Mouse (Mus musculus) liver, embryonic 13.5 days (tissue): ENCODE results near the gene Sema3b. TPM values are rescaled to one million over a fixed set of nuclear protein-coding genes. Genes with fewer than 3 reads are reported as not detected.
A peak's percentile ranks its signal among the peaks of the same experiment; 100 is the strongest.

Experiments
- ATAC-seq: fragments of 200-750 bp; cut with Nextera tagmentation; 2 replicates; pipeline ENCODE4 v1.8.0; 2017; ENCODE audit warnings: low read depth, mild to moderate bottlenecking, moderate number of reproducible peaks, moderate library complexity
- DNase-seq: peaks from one replicate; pipeline ENCODE4 v3.0.0; 2022
- H3K27ac ChIP-seq: fragments of 300-500 bp; sonication (generic); 2 replicates; pipeline ENCODE4 v1.5.1; 2015; ENCODE audit warnings: moderate library complexity, mild to moderate bottlenecking, inconsistent platforms
- H3K27me3 ChIP-seq: fragments of 300-500 bp; sonication (generic); 2 replicates; pipeline ENCODE4 v1.6.1; 2015; ENCODE audit warnings: mild to moderate bottlenecking, inconsistent platforms
- H3K36me3 ChIP-seq: fragments of 300-500 bp; sonication (generic); 2 replicates; pipeline ENCODE4 v1.6.1; 2015; ENCODE audit warnings: mild to moderate bottlenecking, inconsistent platforms
- H3K4me1 ChIP-seq: fragments of 300-500 bp; sonication (generic); replicated peaks from 2 replicates; pipeline ENCODE4 v1.6.1; 2015; ENCODE audit warnings: inconsistent platforms
- H3K4me2 ChIP-seq: fragments of 300-500 bp; sonication (generic); 2 replicates; pipeline ENCODE4 v1.6.1; 2015; ENCODE audit warnings: inconsistent platforms, mild to moderate bottlenecking, moderate library complexity
- H3K4me3 ChIP-seq: fragments of 300-500 bp; sonication (generic); replicated peaks from 2 replicates; pipeline ENCODE4 v1.5.1; 2015; ENCODE audit warnings: mild to moderate bottlenecking, inconsistent platforms
- H3K9ac ChIP-seq: fragments of 300-500 bp; sonication (generic); 2 replicates; pipeline ENCODE4 v1.6.1; 2015; ENCODE audit warnings: mild to moderate bottlenecking, inconsistent platforms
- H3K9me3 ChIP-seq: fragments of 300-500 bp; sonication (generic); replicated peaks from 2 replicates; pipeline ENCODE4 v1.6.1; 2016; ENCODE audit warnings: inconsistent platforms
- WGBS: fragments of 180-500 bp; shearing (Covaris S2); methylation state at CpG from one replicate; pipeline ENCODE4 v1.1.7; 2015; ENCODE audit not compliant: insufficient replicate concordance; 5-methylcytosine and 5-hydroxymethylcytosine counted together
- polyA plus RNA-seq: library from polyadenylated mRNA; unstranded; fragments of >200 nt; fragmentation: Nextera tagmentation; extraction: Ambion mirVana; gene quantifications from 2 replicates; pipeline ENCODE4 v1.2.1, GENCODE M21; 2015

Sema3b gene
- polyA plus RNA-seq, 1 experiment from 2014 or later, result 0.22 TPM

DNA sequence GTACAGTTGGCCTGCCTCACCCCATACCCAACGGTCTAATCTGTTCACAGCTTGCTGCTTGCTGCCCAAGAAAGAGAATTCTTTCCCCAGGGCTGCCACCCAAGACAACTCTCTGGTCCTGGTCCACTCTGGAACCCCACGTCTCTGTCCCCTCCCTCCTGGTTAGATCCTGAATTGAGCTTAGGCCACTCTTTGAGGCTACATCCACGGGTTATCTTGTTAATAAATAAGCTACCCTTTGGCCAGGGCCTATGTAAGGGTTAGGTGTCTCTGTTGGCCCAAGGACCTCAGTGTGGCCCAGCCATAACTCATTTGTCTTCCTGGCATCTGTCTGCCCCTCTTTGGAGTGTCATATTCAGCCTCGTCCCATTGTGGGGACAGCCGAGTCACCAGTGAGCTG, 10.6 kb downstream of the Sema3b start:
- Histone ChIP-seq H3K9me3 (no peaks in the 10 kb centered on the region), H3K27ac (no peak overlapping the region), H3K4me1 (peaks cover 53% of the 10 kb centered on the region), H3K4me2 (no peak overlapping the region), H3K27me3 (peaks cover 34% of the 10 kb centered on the region), H3K4me3 (no peak overlapping the region), H3K9ac (no peak overlapping the region), H3K36me3 (peaks cover 23% of the 10 kb centered on the region)
- ATAC-seq, result no peak
- DNase-seq, result no peak
- 61% methylated on average over 5 of the region's 5 CpGs for WGBS

DNA sequence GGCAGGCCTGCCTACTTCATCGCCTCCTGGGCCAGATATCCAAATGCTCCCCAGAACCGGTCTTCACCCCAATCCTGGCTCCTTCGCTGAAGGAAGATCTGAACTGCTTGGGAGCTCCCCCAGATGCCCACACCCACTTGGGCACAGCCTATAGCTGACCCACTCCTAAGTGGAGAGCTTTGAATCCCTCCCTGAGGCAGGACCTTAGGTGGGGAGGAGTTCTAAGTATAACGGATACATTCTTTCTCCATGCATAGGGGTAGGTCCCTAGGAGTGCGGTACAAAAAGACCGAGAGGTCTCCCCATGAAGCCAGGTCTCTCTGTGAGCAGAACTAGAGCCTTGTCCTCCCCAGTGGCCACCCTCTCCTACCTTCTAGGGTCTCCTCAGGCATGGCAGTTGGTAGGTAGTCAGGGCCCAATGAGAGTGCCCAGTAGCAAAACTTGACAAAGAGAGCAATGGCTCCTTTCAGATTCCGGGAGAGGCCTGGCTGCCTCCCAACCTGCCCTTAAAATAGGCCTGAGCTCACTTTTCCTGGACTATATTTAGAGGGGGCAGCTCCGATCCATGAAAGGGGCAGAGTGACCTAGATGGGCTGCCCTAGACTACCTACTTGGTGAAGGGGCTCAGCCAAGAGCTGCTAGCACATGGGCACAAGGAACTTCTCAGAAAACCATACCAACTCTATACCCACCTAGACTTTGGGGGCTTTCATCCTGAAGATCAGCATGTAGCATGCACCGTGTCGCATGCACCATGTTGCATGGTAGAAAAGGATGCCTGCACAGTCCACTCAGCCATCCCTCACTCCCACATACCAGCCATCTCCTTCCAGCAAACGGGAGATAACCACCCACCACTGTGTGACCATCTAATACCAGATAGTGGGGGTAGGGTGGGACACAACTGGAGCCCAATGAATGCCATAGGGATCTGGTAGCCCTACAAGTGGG, 12.1 kb downstream of the Sema3b start:
- Histone ChIP-seq H3K4me2 (no peak overlapping the region), H3K9me3 (no peaks in the 10 kb centered on the region), H3K9ac (no peak overlapping the region), H3K27me3 (peaks cover 31% of the 10 kb centered on the region), H3K4me1 (peaks cover 47% of the 10 kb centered on the region), H3K4me3 (no peak overlapping the region), H3K27ac (no peak overlapping the region), H3K36me3 (peaks cover 38% of the 10 kb centered on the region)
- 77% methylated on average over 11 of the region's 11 CpGs for WGBS
- ATAC-seq (no peak), DNase-seq (no peak)

- peaks cover 62% of the 10 kb centered on the region for H3K36me3 ChIP-seq
- ATAC-seq, result no peak
- WGBS, result 81% methylated on average over 8 of the region's 8 CpGs
Observed at GRCm38 (mm10) chr9:107594281-107595062, 14.6 kb downstream of the Sema3b start.

DNA sequence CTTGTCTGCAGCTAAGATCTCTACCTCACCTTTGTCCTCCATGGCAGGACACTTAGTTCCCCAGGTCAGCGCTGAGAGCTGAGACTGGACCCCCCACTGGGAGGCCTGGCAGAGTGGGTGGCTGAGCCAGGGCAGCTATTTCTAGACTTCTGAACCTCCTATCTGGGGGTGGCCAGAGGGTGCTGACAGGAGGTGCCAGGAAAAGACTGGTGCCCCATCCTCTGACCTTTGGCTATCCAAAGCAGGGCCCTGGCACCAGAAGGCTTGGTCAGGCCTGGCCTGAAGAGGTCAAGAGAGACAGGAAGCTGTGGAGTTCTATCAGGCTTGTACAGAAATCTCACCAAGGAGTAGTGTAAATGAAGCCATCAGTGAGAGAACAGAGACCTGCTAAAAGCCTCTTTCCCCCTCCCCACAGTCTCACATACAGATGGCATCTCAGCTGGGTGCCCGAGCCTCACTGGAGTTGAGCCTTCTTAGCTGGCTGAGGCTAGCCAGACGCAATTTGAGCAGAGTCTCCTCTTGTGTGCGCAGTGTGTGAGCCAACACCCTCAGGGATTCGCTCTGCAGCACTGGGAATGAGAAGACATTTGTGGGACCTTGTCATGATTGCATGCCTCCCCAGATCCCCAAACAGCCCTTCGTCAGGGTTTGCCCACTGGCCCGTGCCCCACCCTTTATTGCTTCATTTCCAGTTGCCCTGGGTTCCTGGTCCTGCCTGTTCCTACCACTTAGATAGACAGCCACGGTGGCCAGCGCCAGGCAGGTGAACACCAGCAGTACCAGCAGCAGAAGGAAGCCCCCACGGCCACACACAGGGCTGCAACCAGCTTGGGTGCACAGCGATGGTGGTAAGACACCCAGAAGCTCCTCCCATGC, 15.7 kb downstream of the Sema3b start:
- Histone ChIP-seq H3K9ac (no peak overlapping the region), H3K4me1 (peaks cover 59% of the 10 kb centered on the region), H3K36me3 (peaks cover 71% of the 10 kb centered on the region), H3K27me3 (peaks cover under 1% of the 10 kb centered on the region; the same call in 1 of the 2 replicates), H3K27ac (peak overlapping the region; percentile 40; the same call in 1 of the 2 replicates), H3K4me3 (no peak overlapping the region), H3K9me3 (no peaks in the 10 kb centered on the region), H3K4me2 (no peak overlapping the region)
- 86% methylated on average over 11 of the region's 11 CpGs for WGBS
- DNase-seq (no peak), ATAC-seq (no peak)

More at GRCm38 (mm10) chr9:107594281-107595062, 14.6 kb downstream of the Sema3b start:
- no peak overlapping the region for H3K4me2 ChIP-seq
- peaks cover 59% of the 10 kb centered on the region for H3K4me1 ChIP-seq
- H3K4me3 ChIP-seq, result no peak overlapping the region
- no peak overlapping the region for H3K27ac ChIP-seq
- no peak overlapping the region for H3K9ac ChIP-seq
- H3K9me3 ChIP-seq, result no peaks in the 10 kb centered on the region
- no peak for DNase-seq
- peaks cover 12% of the 10 kb centered on the region for H3K27me3 ChIP-seq

GRCm38 (mm10) chr9:107590773-107591060, 18.3 kb downstream of the Sema3b start:
- ATAC-seq, result no peak

GRCm38 (mm10) chr9:107590058-107590772, 18.8 kb downstream of the Sema3b start:
- peak overlapping the region; percentile 80 for H3K4me3 ChIP-seq
- ATAC-seq, result peak; percentile 20; the same call in 1 of the 2 replicates
- peak overlapping the region; percentile 99 for H3K27ac ChIP-seq
- H3K4me1 ChIP-seq, result peaks cover 59% of the 10 kb centered on the region
- no peaks in the 10 kb centered on the region for H3K9me3 ChIP-seq
- H3K4me2 ChIP-seq, result peak overlapping the region; percentile 85
- WGBS, result 69% methylated on average over 25 of the region's 25 CpGs
- H3K9ac ChIP-seq, result peak overlapping the region; percentile 89
- peak; percentile 67 for DNase-seq
- no peaks in the 10 kb centered on the region for H3K27me3 ChIP-seq
- peaks cover 70% of the 10 kb centered on the region for H3K36me3 ChIP-seq

More at GRCm38 (mm10) chr9:107590773-107591060, 18.3 kb downstream of the Sema3b start:
- H3K36me3 ChIP-seq, result peaks cover 67% of the 10 kb centered on the region
- H3K4me1 ChIP-seq, result peaks cover 54% of the 10 kb centered on the region
- peak overlapping the region; percentile 99 for H3K27ac ChIP-seq
- no peaks in the 10 kb centered on the region for H3K9me3 ChIP-seq
- DNase-seq, result no peak
- no peaks in the 10 kb centered on the region for H3K27me3 ChIP-seq
- H3K4me3 ChIP-seq, result peak overlapping the region; percentile 80
- WGBS, result 90% methylated on average over 6 of the region's 6 CpGs
- H3K9ac ChIP-seq, result peak overlapping the region; percentile 89
- peak overlapping the region; percentile 85 for H3K4me2 ChIP-seq

DNA sequence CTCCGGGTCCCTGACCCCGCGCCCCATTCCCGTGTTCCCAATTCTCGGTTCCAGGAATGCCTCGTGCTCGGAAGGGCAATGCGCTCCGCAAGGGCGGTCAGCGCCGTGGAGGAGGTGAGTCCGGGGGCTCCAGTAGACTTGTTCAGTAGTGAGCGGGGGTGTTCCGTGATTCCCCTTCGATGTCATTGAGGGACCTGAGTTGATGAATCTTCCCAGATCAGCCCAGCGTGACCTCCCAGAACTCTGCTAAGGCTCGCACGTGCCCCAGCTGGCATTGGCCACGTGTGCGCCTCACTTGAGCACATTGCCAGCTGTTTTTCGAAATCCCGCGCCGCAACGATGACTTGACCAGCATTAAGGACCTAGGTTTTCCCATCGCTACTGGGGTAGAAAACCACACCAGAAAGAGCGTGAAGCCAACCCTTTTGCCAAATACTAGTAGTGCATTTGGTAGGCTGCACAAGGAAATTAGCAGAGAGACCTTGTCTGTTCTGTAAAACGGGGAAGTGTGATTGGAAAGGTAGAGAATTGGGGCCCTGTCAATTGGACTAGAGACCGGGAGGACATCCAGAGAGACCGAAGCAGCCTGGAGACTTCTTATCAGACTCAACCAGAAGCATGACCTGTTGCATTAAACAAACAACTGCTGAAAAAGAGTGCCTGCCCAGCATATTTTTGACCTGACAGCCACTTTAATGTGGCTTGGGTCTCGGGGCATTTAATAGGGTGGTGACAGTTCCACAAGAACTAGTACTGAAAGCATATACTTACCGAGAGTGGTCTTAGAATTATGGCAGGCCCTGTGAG, 21.0 kb downstream of the Sema3b start:
- H3K27me3 ChIP-seq, result no peaks in the 10 kb centered on the region
- H3K27ac ChIP-seq, result peak overlapping the region; percentile 99
- peak overlapping the region; percentile 85 for H3K4me2 ChIP-seq
- no peaks in the 10 kb centered on the region for H3K9me3 ChIP-seq
- H3K4me3 ChIP-seq, result peak overlapping the region; percentile 80
- H3K4me1 ChIP-seq, result peaks cover 73% of the 10 kb centered on the region
- WGBS, result 1% methylated on average over 33 of the region's 33 CpGs
- H3K9ac ChIP-seq, result peak overlapping the region; percentile 89
- H3K36me3 ChIP-seq, result peaks cover 70% of the 10 kb centered on the region
- ATAC-seq (peak; percentile 13), DNase-seq (peak; percentile 70)

- peak; percentile 91 for ATAC-seq
- no peaks in the 10 kb centered on the region for H3K9me3 ChIP-seq
- H3K4me2 ChIP-seq, result peak within 1 kb of the TSS; percentile 85
- peak within 1 kb of the TSS; percentile 99 for H3K27ac ChIP-seq
- WGBS, result 7% methylated on average over 46 of the region's 46 CpGs
- H3K4me1 ChIP-seq, result peaks cover 82% of the 10 kb centered on the region
- H3K9ac ChIP-seq, result peak within 1 kb of the TSS; percentile 89
- DNase-seq, result peak; percentile 99
- peaks cover 65% of the 10 kb centered on the region for H3K36me3 ChIP-seq
- no peaks in the 10 kb centered on the region for H3K27me3 ChIP-seq
- H3K4me3 ChIP-seq, result peak within 1 kb of the TSS; percentile 80
Observed at GRCm38 (mm10) chr9:107586974-107587832, 21.8 kb downstream of the Sema3b start, which contains the start of gene Ifrd2. Gene Ifrd2 (plus strand): TSS chr9:107587642.

GRCm38 (mm10) chr9:107586504-107586903, 22.5 kb downstream of the Sema3b start:
- ATAC-seq, result no peak

More at GRCm38 (mm10) chr9:107586504-107586903, 22.5 kb downstream of the Sema3b start:
- H3K9ac ChIP-seq, result peak overlapping the region; percentile 77
- peaks cover 58% of the 10 kb centered on the region for H3K36me3 ChIP-seq
- H3K4me2 ChIP-seq, result peak overlapping the region; percentile 70
- DNase-seq, result no peak
- H3K27ac ChIP-seq, result peak overlapping the region; percentile 98
- no peaks in the 10 kb centered on the region for H3K27me3 ChIP-seq
- peak overlapping the region; percentile 80 for H3K4me3 ChIP-seq
- WGBS, result 76% methylated on average over 5 of the region's 5 CpGs
- H3K9me3 ChIP-seq, result no peaks in the 10 kb centered on the region
- H3K4me1 ChIP-seq, result peaks cover 82% of the 10 kb centered on the region
